Mouse (Mus musculus) embryonic fibroblast, embryonic 13.5 days (primary cell): ENCODE data around the gene Efhb.

ENCODE experiments used
- CTCF ChIP-seq: IDR thresholded peaks from 2 replicates; pipeline ENCODE4 v1.5.1; 2011; ENCODE audit warnings: mild to moderate bottlenecking, control low read depth, low read length, moderate library complexity, borderline replicate concordance; ENCODE audit not compliant: insufficient read depth
- POLR2A ChIP-seq: IDR thresholded peaks from 2 replicates; pipeline ENCODE4 v1.6.1; 2011; ENCODE audit warnings: low read depth, mild to moderate bottlenecking, control low read depth, low read length, moderate library complexity

DNA sequence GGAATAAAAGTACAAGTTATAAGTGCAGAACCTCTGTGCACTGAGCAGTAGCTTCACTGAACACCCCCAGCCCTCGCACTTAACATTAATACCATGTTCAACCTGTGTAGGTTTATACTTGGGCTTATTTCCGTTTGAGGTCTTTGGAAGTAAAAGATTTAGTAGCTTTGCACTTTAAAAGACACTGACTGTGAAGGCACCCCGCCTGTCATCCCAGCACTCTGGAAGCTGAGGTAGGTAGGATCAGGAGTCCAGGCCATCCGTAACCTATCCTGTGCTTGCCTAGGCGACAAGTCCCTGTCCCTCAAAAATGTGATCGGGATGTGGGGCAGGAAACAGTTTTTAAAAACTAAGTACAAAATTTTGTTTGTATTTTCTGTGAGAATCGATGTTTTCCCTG lies 17.3 kb upstream of the Efhb start:
- TF ChIP-seq CTCF (no peak), POLR2A (no peak)
